In the genomic region with DNA sequence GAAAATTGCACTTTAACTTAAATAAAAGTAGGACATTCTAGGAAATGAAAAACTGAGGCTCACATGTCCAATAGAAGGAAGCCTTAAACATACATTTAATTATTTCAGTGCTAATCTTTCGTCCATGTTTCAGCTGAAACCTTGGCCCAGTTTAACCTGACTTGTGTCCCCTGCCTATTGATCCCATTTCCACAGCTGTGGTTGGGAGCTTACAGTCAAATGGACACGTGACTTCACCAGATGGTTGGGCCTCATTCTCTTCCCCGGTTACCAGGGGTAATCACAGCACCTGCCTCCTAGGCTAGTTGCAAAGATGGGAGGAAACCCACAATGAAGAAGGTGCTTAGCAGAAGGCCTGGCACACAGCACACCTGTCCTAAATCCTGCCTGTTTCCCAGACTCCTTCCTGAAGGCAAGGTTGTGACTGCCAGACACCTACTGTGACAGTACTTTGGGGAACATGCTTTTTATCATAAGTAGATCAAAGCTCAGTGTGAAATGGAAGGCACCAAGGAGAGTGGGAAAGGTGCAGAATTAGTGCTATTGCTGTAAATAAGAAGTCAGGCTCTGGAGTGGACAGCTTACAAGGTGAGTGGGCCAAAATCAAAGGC, we compare ENCODE assay signal across 20 mouse cellular contexts. TPM values are rescaled to one million over a fixed set of nuclear protein-coding genes. Genes with fewer than 3 reads are reported as not detected.
A peak's percentile ranks its signal among the peaks of the same experiment; 100 is the strongest.
DNase-seq lines count a peak whose midpoint lies in the region; ATAC-seq lines count a peak whose summit lies in the region.
"Had no signal": no experiment of that assay in that cellular context is flagged by ENCODE, and none has a peak within 500 bp of the region (broad histone marks: within the 10 kb centered on the region; RNA-seq: fewer than 3 reads in every experiment).

No protein-coding gene starts in this region.

- H3K4me2 ChIP-seq in embryonic facial prominence, embryonic 14.5 days (ENCODE audit: low read depth, low read length) = no peak overlapping the region
- H3K4me2 ChIP-seq: heart, embryonic 15.5 days; hindbrain, embryonic 13.5 days; limb, embryonic 13.5 days; midbrain, embryonic 11.5 days; neural tube, embryonic 15.5 days had no signal

- no peaks in the 10 kb centered on the region for H3K27me3 ChIP-seq in embryonic facial prominence, embryonic 14.5 days (replicated peaks; ENCODE audit: control insufficient read depth, insufficient read depth, low read length)
- H3K27me3 ChIP-seq in embryonic facial prominence, embryonic 10.5 days (replicated peaks; ENCODE audit: low read depth, poor library complexity, severe bottlenecking) = no peaks in the 10 kb centered on the region
- H3K27me3 ChIP-seq: heart, embryonic 15.5 days; hindbrain, embryonic 13.5 days; limb, embryonic 13.5 days; neural tube, embryonic 15.5 days had no signal

- no peaks in the 10 kb centered on the region for H3K36me3 ChIP-seq in embryonic facial prominence, embryonic 14.5 days (ENCODE audit: control insufficient read depth, insufficient read depth, low read length)
- H3K36me3 ChIP-seq in embryonic facial prominence, embryonic 10.5 days (replicated peaks) = no peaks in the 10 kb centered on the region
- H3K36me3 ChIP-seq: heart, embryonic 15.5 days; hindbrain, embryonic 13.5 days; limb, embryonic 13.5 days; neural tube, embryonic 15.5 days had no signal

- no peak overlapping the region for H3K4me3 ChIP-seq in embryonic facial prominence, embryonic 14.5 days (ENCODE audit: low read depth, low read length)
- no peak overlapping the region for H3K4me3 ChIP-seq in embryonic facial prominence, embryonic 10.5 days
- H3K4me3 ChIP-seq: heart, embryonic 15.5 days; hindbrain, embryonic 13.5 days; layer of hippocampus, adult 2 months; limb, embryonic 13.5 days; neural tube, embryonic 15.5 days had no signal

- no peak overlapping the region for H3K27ac ChIP-seq in embryonic facial prominence, embryonic 14.5 days (replicated peaks; ENCODE audit: low read depth, low read length)
- H3K27ac ChIP-seq in embryonic facial prominence, embryonic 10.5 days (replicated peaks) = no peak overlapping the region
- H3K27ac ChIP-seq: heart, embryonic 15.5 days; hindbrain, embryonic 13.5 days; layer of hippocampus, adult 2 months; limb, embryonic 13.5 days; neural tube, embryonic 15.5 days had no signal

- no peak for DNase-seq in embryonic facial prominence, embryonic 14.5 days (ENCODE audit: low spot score)
- no peak for DNase-seq in embryonic facial prominence, embryonic 10.5 days (ENCODE audit: low spot score)
- peak; percentile 25 for DNase-seq in thymus, postnatal 14 days
- DNase-seq in thymus, postnatal 4 days = no peak
- peak; percentile 23 to 35 for DNase-seq in cerebellum, postnatal 25 days
- no peak for DNase-seq in spleen, postnatal 14 days (ENCODE audit: low spot score in 2 of 2)
- DNase-seq: adrenal gland, postnatal 25 days; gastrocnemius, postnatal 25 days; heart, postnatal 36 days; layer of hippocampus, postnatal 36 days; lung, postnatal 10 days; right cerebral cortex, postnatal 14 days had no signal

- ATAC-seq in embryonic facial prominence, embryonic 14.5 days (ENCODE audit: low read depth) = peak; percentile 37; the same call in 1 of the 2 replicates
- no peak for ATAC-seq in megakaryocyte-erythroid progenitor cell, adult 5-6 weeks (replicated peaks; ENCODE audit: low FRiP score, low TSS enrichment, poor library complexity, severe bottlenecking)
- ATAC-seq: CD4-positive, CD25-positive, alpha-beta regulatory T cell, adult 4 months had no signal

- H3K4me1 ChIP-seq in embryonic facial prominence, embryonic 14.5 days (ENCODE audit: control insufficient read depth, insufficient read depth, low read length) = no peaks in the 10 kb centered on the region
- peaks cover 5% of the 10 kb centered on the region; the same call in 1 of the 2 replicates for H3K4me1 ChIP-seq in embryonic facial prominence, embryonic 10.5 days
- H3K4me1 ChIP-seq: heart, embryonic 15.5 days; hindbrain, embryonic 13.5 days; neural tube, embryonic 15.5 days had no signal

- H3K9me3 ChIP-seq in embryonic facial prominence, embryonic 14.5 days (ENCODE audit: control insufficient read depth, low read length) = no peaks in the 10 kb centered on the region
- H3K9me3 ChIP-seq in embryonic facial prominence, embryonic 10.5 days = no peaks in the 10 kb centered on the region
- H3K9me3 ChIP-seq: heart, embryonic 15.5 days; hindbrain, embryonic 13.5 days; limb, embryonic 13.5 days; neural tube, embryonic 15.5 days had no signal

- WGBS in embryonic facial prominence, embryonic 14.5 days = 60% methylated on average over 3 of the region's 3 CpGs
- 85% methylated on average over 3 of the region's 3 CpGs for WGBS in embryonic facial prominence, embryonic 10.5 days

- no peak overlapping the region for H3K9ac ChIP-seq in embryonic facial prominence, embryonic 14.5 days (ENCODE audit: low read depth, low read length)
- H3K9ac ChIP-seq: heart, embryonic 15.5 days; hindbrain, embryonic 13.5 days; limb, embryonic 13.5 days; neural tube, embryonic 15.5 days had no signal

RNA-seq across cellular contexts. Expression of a gene that starts 52.4 kb away (rescaled TPM):
- polyA plus RNA-seq in embryonic facial prominence, embryonic 14.5 days (2014; fragmentation: Nextera tagmentation; extraction: Ambion mirVana) = 9.9 and 12.7 TPM in 2 replicates
- 18.2 and 23.8 TPM in 2 replicates for polyA plus RNA-seq in embryonic facial prominence, embryonic 10.5 days (2016; fragmentation: Nextera tagmentation; extraction: Ambion mirVana)
- 40.4 and 43.7 TPM in 2 replicates for total RNA-seq in megakaryocyte-erythroid progenitor cell, adult 5-6 weeks (2014; fragmentation: Nextera tagmentation)
- total RNA-seq in megakaryocyte-erythroid progenitor cell, adult 5-6 weeks (2017) = 94.9 and 97.9 TPM in 2 replicates

Comparison
In these comparisons a context has a peak if more than half of its experiments do, and no peak if none do; other contexts are left out.
1. DNase-seq: peak in thymus, postnatal 14 days (single experiment) and cerebellum, postnatal 25 days (2 of 2); none in embryonic facial prominence, embryonic 14.5 days (single experiment), embryonic facial prominence, embryonic 10.5 days (single experiment), thymus, postnatal 4 days (single experiment) and spleen, postnatal 14 days (0 of 2).